Mouse (Mus musculus) hindbrain, embryonic 10.5 days (tissue): ENCODE measurements around the gene Rpl7l1. TPM values are rescaled to one million over a fixed set of nuclear protein-coding genes. Genes with fewer than 3 reads are reported as not detected.
A peak's percentile ranks its signal among the peaks of the same experiment; 100 is the strongest.
"Not testable (repeated sequence)": the region's sequence is repeated elsewhere in the genome, so short reads cannot be mapped to it uniquely, and the experiment has no call there.

ENCODE experiments used
- DNase-seq: peaks from one replicate; pipeline ENCODE4 v3.0.0-alpha.2; 2017; ENCODE audit warnings: low spot score
- H3K27ac ChIP-seq: fragments of 300-500 bp; sonication (generic); 2 replicates; pipeline ENCODE4 v1.5.1; 2016; ENCODE audit warnings: mild to moderate bottlenecking, moderate library complexity
- H3K27me3 ChIP-seq: fragments of 300-500 bp; sonication (generic); 2 replicates; pipeline ENCODE4 v1.6.1; 2016; ENCODE audit warnings: mild to moderate bottlenecking; ENCODE audit not compliant: poor library complexity, insufficient read depth, severe bottlenecking
- H3K36me3 ChIP-seq: fragments of 300-500 bp; sonication (generic); 2 replicates; pipeline ENCODE4 v1.6.1; 2016; ENCODE audit warnings: mild to moderate bottlenecking, moderate library complexity
- H3K4me1 ChIP-seq: fragments of 300-500 bp; sonication (generic); replicated peaks from 2 replicates; pipeline ENCODE4 v1.6.1; 2016; ENCODE audit warnings: mild to moderate bottlenecking
- H3K4me3 ChIP-seq: fragments of 300-500 bp; sonication (generic); 2 replicates; pipeline ENCODE4 v1.5.1; 2016; ENCODE audit warnings: mild to moderate bottlenecking, moderate library complexity
- H3K9me3 ChIP-seq: fragments of 300-500 bp; sonication (generic); 2 replicates; pipeline ENCODE4 v1.6.1; 2016; ENCODE audit warnings: mild to moderate bottlenecking, moderate library complexity
- WGBS: fragments of 180-500 bp; shearing (Covaris S2); methylation state at CpG from one replicate; pipeline ENCODE4 v1.1.7; 2016; 5-methylcytosine and 5-hydroxymethylcytosine counted together
- polyA plus RNA-seq: library from polyadenylated mRNA; unstranded; fragments of >200 nt; fragmentation: Nextera tagmentation; extraction: Ambion mirVana; gene quantifications from 2 replicates; pipeline ENCODE4 v1.2.1, GENCODE M21; 2016

Gene Rpl7l1
- polyA plus RNA-seq, 1 experiment from 2014 or later, result 164 TPM

GRCm38 (mm10) chr17:46808376-46808775 lies 25.9 kb upstream of the Rpl7l1 start:
- Histone ChIP-seq H3K4me3 (no peak overlapping the region), H3K27ac (no peak overlapping the region), H3K4me1 (no peaks in the 10 kb centered on the region), H3K27me3 (no peaks in the 10 kb centered on the region), H3K9me3 (no peaks in the 10 kb centered on the region), H3K36me3 (peaks cover 65% of the 10 kb centered on the region)
- no peak for DNase-seq
- WGBS, result 88% methylated on average over 10 of the region's 10 CpGs

- Histone ChIP-seq H3K4me1 (peaks cover 13% of the 10 kb centered on the region), H3K36me3 (peaks cover 63% of the 10 kb centered on the region), H3K27ac (no peak overlapping the region), H3K27me3 (no peaks in the 10 kb centered on the region), H3K9me3 (no peaks in the 10 kb centered on the region), H3K4me3 (no peak overlapping the region)
- WGBS, result 87% methylated on average over 6 of the region's 6 CpGs
- no peak for DNase-seq
These were observed 19.3 kb upstream of the Rpl7l1 start for GRCm38 (mm10) chr17:46801761-46802160.

- Histone ChIP-seq H3K27me3 (no peaks in the 10 kb centered on the region), H3K4me1 (peaks cover 17% of the 10 kb centered on the region), H3K4me3 (no peak overlapping the region), H3K27ac (no peak overlapping the region), H3K36me3 (peaks cover 42% of the 10 kb centered on the region), H3K9me3 (no peaks in the 10 kb centered on the region)
- WGBS, result 81% methylated on average over 10 of the region's 10 CpGs
- no peak for DNase-seq
These were observed 17.2 kb upstream of the Rpl7l1 start for GRCm38 (mm10) chr17:46799680-46800079.

- H3K36me3 ChIP-seq, result peaks cover 38% of the 10 kb centered on the region
- DNase-seq, result peak; percentile 17
- peaks cover 17% of the 10 kb centered on the region for H3K4me1 ChIP-seq
- H3K27me3 ChIP-seq, result no peaks in the 10 kb centered on the region
- 41% methylated on average over 8 of the region's 8 CpGs for WGBS
- H3K27ac ChIP-seq, result peak overlapping the region; percentile 16; the same call in 1 of the 2 replicates
- H3K4me3 ChIP-seq, result no peak overlapping the region
- no peaks in the 10 kb centered on the region for H3K9me3 ChIP-seq
These were observed 14.9 kb upstream of the Rpl7l1 start for GRCm38 (mm10) chr17:46797386-46797785.

GRCm38 (mm10) chr17:46796743-46797142 lies 14.3 kb upstream of the Rpl7l1 start:
- Histone ChIP-seq H3K27ac (no peak overlapping the region), H3K9me3 (no peaks in the 10 kb centered on the region)
- 86% methylated on average over 4 of the region's 4 CpGs for WGBS

GRCm38 (mm10) chr17:46792963-46793362 lies 10.5 kb upstream of the Rpl7l1 start:
- Histone ChIP-seq H3K4me3 (no peak overlapping the region), H3K27ac (no peak overlapping the region), H3K9me3 (no peaks in the 10 kb centered on the region), H3K4me1 (peaks cover 14% of the 10 kb centered on the region), H3K36me3 (no peaks in the 10 kb centered on the region), H3K27me3 (no peaks in the 10 kb centered on the region)
- WGBS, result 89% methylated on average over 2 of the region's 2 CpGs
- no peak for DNase-seq

More at GRCm38 (mm10) chr17:46796743-46797142, 14.3 kb upstream of the Rpl7l1 start:
- Histone ChIP-seq H3K36me3 (peaks cover 32% of the 10 kb centered on the region), H3K27me3 (no peaks in the 10 kb centered on the region), H3K4me3 (no peak overlapping the region), H3K4me1 (peaks cover 17% of the 10 kb centered on the region)
- no peak for DNase-seq

- H3K4me3 ChIP-seq, H3K36me3 ChIP-seq, DNase-seq, H3K27ac ChIP-seq, H3K4me1 ChIP-seq, H3K9me3 ChIP-seq, H3K27me3 ChIP-seq: not testable (repeated sequence)
- 68% methylated on average over 2 of the region's 2 CpGs for WGBS
These were observed 5.5 kb upstream of the Rpl7l1 start for GRCm38 (mm10) chr17:46787974-46788373.

- no peaks in the 10 kb centered on the region for H3K9me3 ChIP-seq
- no peaks in the 10 kb centered on the region for H3K36me3 ChIP-seq
- no peak for DNase-seq
- H3K27ac ChIP-seq, result no peak overlapping the region
- WGBS, result 90% methylated on average over 5 of the region's 5 CpGs
- H3K4me3 ChIP-seq, result no peak overlapping the region
- no peaks in the 10 kb centered on the region for H3K27me3 ChIP-seq
- H3K4me1 ChIP-seq, result 0 out of 2 replicates have a peak, but pooled peaks cover 4% of the 10 kb centered on the region
These were observed 4.5 kb upstream of the Rpl7l1 start for GRCm38 (mm10) chr17:46786952-46787351.

- H3K4me3 ChIP-seq, result peak overlapping the region; percentile 81
- peaks cover 13% of the 10 kb centered on the region for H3K4me1 ChIP-seq
- WGBS, result 72% methylated on average over 2 of the region's 2 CpGs
- peak overlapping the region; percentile 90 for H3K27ac ChIP-seq
- no peak for DNase-seq
- H3K27me3 ChIP-seq, result no peaks in the 10 kb centered on the region
- peaks cover 30% of the 10 kb centered on the region for H3K36me3 ChIP-seq
- no peaks in the 10 kb centered on the region for H3K9me3 ChIP-seq
These were observed 722 bp upstream of the Rpl7l1 start for GRCm38 (mm10) chr17:46783222-46783565.

- H3K4me1 ChIP-seq, result peaks cover 13% of the 10 kb centered on the region
- peaks cover 43% of the 10 kb centered on the region for H3K36me3 ChIP-seq
- peak overlapping the region; percentile 81 for H3K4me3 ChIP-seq
- no peaks in the 10 kb centered on the region for H3K9me3 ChIP-seq
- no peaks in the 10 kb centered on the region for H3K27me3 ChIP-seq
- no peak for DNase-seq
- peak overlapping the region; percentile 90 for H3K27ac ChIP-seq
- WGBS, result 9% methylated on average over 11 of the region's 11 CpGs
These were observed 596 bp downstream of the Rpl7l1 start for GRCm38 (mm10) chr17:46781876-46782275.

- WGBS, result 88% methylated on average over 3 of the region's 3 CpGs
- no peak for DNase-seq
- H3K27ac ChIP-seq, result no peak overlapping the region
- no peaks in the 10 kb centered on the region for H3K9me3 ChIP-seq
- no peak overlapping the region for H3K4me3 ChIP-seq
- H3K36me3 ChIP-seq, result peaks cover 73% of the 10 kb centered on the region
- no peaks in the 10 kb centered on the region for H3K27me3 ChIP-seq
- H3K4me1 ChIP-seq, result peaks cover 24% of the 10 kb centered on the region
These were observed 6.4 kb downstream of the Rpl7l1 start for GRCm38 (mm10) chr17:46776087-46776486.

GRCm38 (mm10) chr17:46775070-46775469 lies 7.4 kb downstream of the Rpl7l1 start:
- no peaks in the 10 kb centered on the region for H3K27me3 ChIP-seq
- no peak overlapping the region for H3K27ac ChIP-seq
- H3K9me3 ChIP-seq, result no peaks in the 10 kb centered on the region
- peaks cover 63% of the 10 kb centered on the region for H3K36me3 ChIP-seq
- DNase-seq, result no peak
- no peak overlapping the region for H3K4me3 ChIP-seq
- 97% methylated on average over 9 of the region's 9 CpGs for WGBS
- H3K4me1 ChIP-seq, result peaks cover 22% of the 10 kb centered on the region

- no peak for DNase-seq
- H3K36me3 ChIP-seq, result peaks cover 53% of the 10 kb centered on the region
- 51% methylated on average over 2 of the region's 2 CpGs for WGBS
- H3K27me3 ChIP-seq, result no peaks in the 10 kb centered on the region
- H3K9me3 ChIP-seq, result no peaks in the 10 kb centered on the region
- peaks cover 22% of the 10 kb centered on the region for H3K4me1 ChIP-seq
- 0 out of 2 replicates have a peak overlapping the region, but pooled peaks have one; percentile 90 for H3K27ac ChIP-seq
- peak overlapping the region; percentile 75 for H3K4me3 ChIP-seq
These were observed 8.4 kb downstream of the Rpl7l1 start for GRCm38 (mm10) chr17:46774131-46774472.
